Mouse (Mus musculus): ENCODE measurements around the gene Etv5. TPM values are rescaled to one million over a fixed set of nuclear protein-coding genes. Genes with fewer than 3 reads are reported as not detected.

Gene Etv5
- polyA plus RNA-seq, 1 experiment from 2014 or later: 21.3 TPM

DNA sequence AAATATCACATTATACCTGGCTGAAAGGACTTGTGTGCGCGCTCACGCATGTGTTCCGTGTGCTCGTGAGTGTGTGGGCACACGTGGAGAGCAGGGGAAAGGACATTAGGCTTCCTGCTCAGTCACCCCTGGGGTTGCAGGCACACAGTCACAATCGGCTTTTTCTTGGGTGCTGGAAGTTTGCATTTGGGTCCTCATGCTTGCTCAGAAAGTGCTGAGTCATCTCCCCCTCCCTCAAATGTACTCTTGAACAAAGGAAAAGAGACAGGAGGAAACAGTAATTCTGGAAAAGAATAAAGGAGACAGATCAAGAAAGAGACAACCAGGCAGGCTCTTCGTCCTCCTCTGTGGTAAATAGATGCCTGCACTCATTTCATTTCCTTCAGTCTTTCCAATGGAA is 22.5 kb downstream of the Etv5 start:
- Histone ChIP-seq H3K36me3 (replicated peaks; ENCODE audit: control insufficient read depth, insufficient read depth) (no peaks in the 10 kb centered on the region), H3K27me3 (ENCODE audit: control insufficient read depth, insufficient read depth, low read length) (no peaks in the 10 kb centered on the region), H3K27ac (no peak overlapping the region), H3K9me3 (ENCODE audit: control insufficient read depth, low read length) (no peaks in the 10 kb centered on the region), H3K4me3 (replicated peaks; ENCODE audit: low read length) (no peak overlapping the region), H3K9ac (no peak overlapping the region), H3K4me1 (replicated peaks; ENCODE audit: control insufficient read depth, insufficient read depth, low read length) (no peaks in the 10 kb centered on the region), H3K4me2 (replicated peaks) (no peak overlapping the region)
- DNase-seq (ENCODE audit: low spot score) (no peak), ATAC-seq (ENCODE audit: low FRiP score) (no peak)
- 83% methylated on average over 8 of the region's 8 CpGs for WGBS

DNA sequence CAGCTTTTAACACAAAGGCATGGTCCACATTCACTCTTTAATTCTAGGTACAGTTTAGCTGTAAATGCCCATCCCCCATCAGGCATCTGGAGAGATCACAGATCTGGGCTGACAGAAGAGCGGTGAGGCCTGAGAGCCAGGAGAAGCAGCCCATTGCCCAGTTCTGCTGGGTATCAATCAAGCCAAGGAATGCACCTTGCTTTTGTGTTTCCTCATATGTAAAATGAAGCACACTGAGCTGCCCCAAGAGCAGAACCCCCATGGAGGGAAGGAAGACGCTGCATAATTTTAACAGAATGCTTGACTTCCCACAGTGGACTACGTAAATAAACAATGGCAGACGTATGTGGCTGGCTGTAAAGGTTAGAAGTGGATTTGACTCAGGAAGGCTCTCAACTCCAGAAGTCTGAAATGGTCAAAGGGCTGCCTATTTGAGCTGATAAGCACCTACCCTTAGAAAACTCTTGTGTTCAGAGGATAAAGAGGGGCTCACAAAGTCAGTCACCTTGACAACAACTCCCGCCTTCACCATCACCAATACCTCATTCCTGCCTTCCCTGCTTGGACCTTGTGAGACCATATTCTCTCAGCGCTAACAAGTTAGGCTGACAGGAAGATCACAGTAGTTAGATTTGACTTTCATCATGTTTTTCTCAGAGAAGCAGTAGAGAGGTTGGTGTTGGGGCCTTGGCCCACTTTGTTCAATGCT is 23.2 kb downstream of the Etv5 start:
- no peak overlapping the region for H3K27ac ChIP-seq
- no peaks in the 10 kb centered on the region for H3K9me3 ChIP-seq (ENCODE audit: control insufficient read depth, low read length)
- no peak overlapping the region for H3K9ac ChIP-seq
- ATAC-seq (ENCODE audit: low FRiP score) (no peak), DNase-seq (ENCODE audit: low spot score) (no peak)
- no peaks in the 10 kb centered on the region for H3K27me3 ChIP-seq (ENCODE audit: control insufficient read depth, insufficient read depth, low read length)
- no peak overlapping the region for H3K4me3 ChIP-seq (replicated peaks; ENCODE audit: low read length)
- no peak overlapping the region for H3K4me2 ChIP-seq (replicated peaks)
- WGBS: 53% methylated on average over 6 of the region's 6 CpGs
- no peaks in the 10 kb centered on the region for H3K36me3 ChIP-seq (replicated peaks; ENCODE audit: control insufficient read depth, insufficient read depth)
- no peaks in the 10 kb centered on the region for H3K4me1 ChIP-seq (replicated peaks; ENCODE audit: control insufficient read depth, insufficient read depth, low read length)

DNA sequence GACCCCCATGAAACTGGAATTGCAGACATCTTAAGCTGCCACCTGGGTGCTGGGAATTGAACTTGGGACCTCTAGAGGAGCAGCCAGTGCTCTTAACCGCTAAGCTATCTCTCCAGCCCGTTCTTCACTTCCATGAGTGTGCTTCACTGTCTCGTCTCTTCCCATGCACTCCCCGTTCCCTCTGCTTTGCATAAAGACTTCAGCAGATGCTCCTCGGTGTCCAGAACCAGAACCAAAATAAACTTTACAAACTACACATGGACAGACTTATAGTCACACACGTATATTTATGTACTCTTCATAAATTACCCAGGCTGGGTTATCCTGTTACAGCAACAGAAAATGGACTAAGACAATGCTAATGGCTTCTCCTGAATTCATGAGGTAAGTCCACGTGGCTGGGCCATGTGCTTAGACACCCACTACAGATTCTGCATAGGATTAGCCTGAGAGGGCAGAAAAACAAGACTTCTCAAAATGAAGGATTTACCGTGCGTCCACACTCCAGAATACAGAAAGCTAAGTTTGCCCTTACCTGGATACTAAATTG is 25.2 kb downstream of the Etv5 start:
- Histone ChIP-seq H3K4me2 (replicated peaks) (no peak overlapping the region), H3K9ac (no peak overlapping the region), H3K36me3 (replicated peaks; ENCODE audit: control insufficient read depth, insufficient read depth) (no peaks in the 10 kb centered on the region), H3K9me3 (ENCODE audit: control insufficient read depth, low read length) (no peaks in the 10 kb centered on the region), H3K4me1 (replicated peaks; ENCODE audit: control insufficient read depth, insufficient read depth, low read length) (no peaks in the 10 kb centered on the region), H3K4me3 (replicated peaks; ENCODE audit: low read length) (no peak overlapping the region), H3K27ac (no peak overlapping the region), H3K27me3 (ENCODE audit: control insufficient read depth, insufficient read depth, low read length) (no peaks in the 10 kb centered on the region)
- ATAC-seq (ENCODE audit: low FRiP score) (no peak), DNase-seq (ENCODE audit: low spot score) (no peak)
- 90% methylated on average over 9 of the region's 9 CpGs for WGBS

DNA sequence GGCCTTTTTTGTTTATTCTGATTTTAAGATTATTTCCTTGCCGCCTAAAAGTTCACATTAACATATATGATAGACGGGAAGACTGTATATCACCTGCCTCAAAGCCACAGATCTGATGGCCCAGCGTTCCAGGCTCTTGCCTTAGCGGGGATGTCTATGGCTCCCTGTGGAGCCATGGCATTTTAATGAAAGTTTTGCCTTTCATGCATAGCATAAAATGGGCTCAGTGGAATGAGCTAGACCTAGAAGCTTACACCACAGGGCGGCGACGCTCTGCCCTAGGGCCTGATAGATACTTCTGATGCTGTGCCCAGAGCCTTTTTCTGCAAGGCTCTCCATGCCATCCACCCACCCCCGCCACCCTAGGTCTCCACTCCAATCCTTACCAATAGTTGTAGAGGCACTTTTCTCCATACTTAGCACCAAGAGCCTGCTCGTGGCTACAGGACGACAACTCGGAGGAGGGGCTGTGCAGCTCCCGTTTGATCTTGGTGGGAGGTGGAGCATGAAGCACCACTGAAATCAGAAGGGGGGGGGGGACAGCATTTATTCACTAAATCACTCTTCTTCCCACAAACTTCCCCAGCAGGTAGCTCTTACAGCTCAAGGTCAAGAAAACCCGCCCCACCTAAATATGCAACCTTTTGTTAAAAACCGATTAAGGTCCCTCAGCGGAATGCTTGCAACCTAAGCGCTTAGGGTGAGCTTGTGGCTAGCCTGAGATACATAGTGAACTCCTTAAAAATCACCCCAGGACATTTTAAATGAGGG is 26.9 kb downstream of the Etv5 start:
- Histone ChIP-seq H3K36me3 (replicated peaks; ENCODE audit: control insufficient read depth, insufficient read depth) (no peaks in the 10 kb centered on the region), H3K9me3 (ENCODE audit: control insufficient read depth, low read length) (no peaks in the 10 kb centered on the region), H3K27ac (no peak overlapping the region), H3K9ac (no peak overlapping the region), H3K4me2 (replicated peaks) (no peak overlapping the region), H3K27me3 (ENCODE audit: control insufficient read depth, insufficient read depth, low read length) (no peaks in the 10 kb centered on the region), H3K4me1 (replicated peaks; ENCODE audit: control insufficient read depth, insufficient read depth, low read length) (no peaks in the 10 kb centered on the region), H3K4me3 (replicated peaks; ENCODE audit: low read length) (no peak overlapping the region)
- 49% methylated on average over 16 of the region's 16 CpGs for WGBS
- ATAC-seq (ENCODE audit: low FRiP score) (no peak), DNase-seq (ENCODE audit: low spot score) (no peak)

DNA sequence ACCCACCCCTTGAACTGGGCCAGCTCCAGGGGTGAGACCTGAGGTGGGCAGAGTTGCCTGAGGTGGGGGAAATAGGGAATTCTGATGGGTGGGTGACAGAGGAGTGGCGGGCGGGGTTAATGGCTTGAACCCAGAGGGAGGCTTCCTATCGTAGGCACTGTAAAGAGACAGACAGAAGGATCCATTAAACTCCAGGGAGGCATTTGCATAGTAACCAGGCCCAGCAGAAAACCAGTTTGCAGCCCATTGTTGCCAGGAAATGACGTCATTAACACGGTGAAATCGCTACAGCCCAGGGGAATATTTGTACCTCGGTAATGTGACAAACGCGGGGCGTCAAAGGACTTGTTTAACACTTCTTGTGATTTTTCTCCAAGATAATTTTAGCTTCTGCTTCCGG is 27.8 kb downstream of the Etv5 start:
- Histone ChIP-seq H3K4me3 (replicated peaks; ENCODE audit: low read length) (no peak overlapping the region), H3K9ac (no peak overlapping the region), H3K36me3 (replicated peaks; ENCODE audit: control insufficient read depth, insufficient read depth) (no peaks in the 10 kb centered on the region), H3K27me3 (ENCODE audit: control insufficient read depth, insufficient read depth, low read length) (no peaks in the 10 kb centered on the region), H3K4me1 (replicated peaks; ENCODE audit: control insufficient read depth, insufficient read depth, low read length) (no peaks in the 10 kb centered on the region), H3K4me2 (replicated peaks) (no peak overlapping the region), H3K9me3 (ENCODE audit: control insufficient read depth, low read length) (no peaks in the 10 kb centered on the region), H3K27ac (no peak overlapping the region)
- ATAC-seq (ENCODE audit: low FRiP score) (0 out of 2 replicates have a peak, but pooled peaks have one; percentile 17), DNase-seq (ENCODE audit: low spot score) (no peak)
- WGBS: 46% methylated on average over 11 of the region's 11 CpGs

DNA sequence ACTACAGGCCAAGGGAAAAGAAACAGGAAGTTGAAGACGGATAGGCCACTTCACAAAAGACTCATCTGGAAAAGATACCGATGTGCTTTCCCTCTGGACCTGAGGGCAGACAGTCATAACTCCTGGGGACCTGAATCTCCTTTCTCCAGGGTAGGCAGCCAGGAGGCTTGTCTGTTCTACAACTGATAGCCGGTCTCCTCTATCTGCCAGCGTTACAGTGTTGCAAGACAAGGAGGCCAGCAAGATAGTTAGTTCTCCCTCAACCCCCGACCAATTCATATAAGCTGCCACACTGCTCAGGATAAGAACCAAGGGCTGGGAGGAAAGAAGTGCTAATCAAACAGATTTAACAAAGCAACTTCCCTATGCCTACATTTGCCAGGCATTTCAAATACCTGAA is 29.5 kb downstream of the Etv5 start:
- 0 out of 2 replicates have a peak, but pooled peaks cover 4% of the 10 kb centered on the region for H3K4me1 ChIP-seq (replicated peaks; ENCODE audit: control insufficient read depth, insufficient read depth, low read length)
- H3K9me3 ChIP-seq (ENCODE audit: control insufficient read depth, low read length): no peaks in the 10 kb centered on the region
- no peaks in the 10 kb centered on the region for H3K36me3 ChIP-seq (replicated peaks; ENCODE audit: control insufficient read depth, insufficient read depth)
- 92% methylated on average over 5 of the region's 5 CpGs for WGBS
- ATAC-seq (ENCODE audit: low FRiP score) (no peak), DNase-seq (ENCODE audit: low spot score) (no peak)
- H3K4me2 ChIP-seq (replicated peaks): no peak overlapping the region
- no peak overlapping the region for H3K9ac ChIP-seq
- H3K27me3 ChIP-seq (ENCODE audit: control insufficient read depth, insufficient read depth, low read length): no peaks in the 10 kb centered on the region
- H3K27ac ChIP-seq: no peak overlapping the region
- no peak overlapping the region for H3K4me3 ChIP-seq (replicated peaks; ENCODE audit: low read length)

DNA sequence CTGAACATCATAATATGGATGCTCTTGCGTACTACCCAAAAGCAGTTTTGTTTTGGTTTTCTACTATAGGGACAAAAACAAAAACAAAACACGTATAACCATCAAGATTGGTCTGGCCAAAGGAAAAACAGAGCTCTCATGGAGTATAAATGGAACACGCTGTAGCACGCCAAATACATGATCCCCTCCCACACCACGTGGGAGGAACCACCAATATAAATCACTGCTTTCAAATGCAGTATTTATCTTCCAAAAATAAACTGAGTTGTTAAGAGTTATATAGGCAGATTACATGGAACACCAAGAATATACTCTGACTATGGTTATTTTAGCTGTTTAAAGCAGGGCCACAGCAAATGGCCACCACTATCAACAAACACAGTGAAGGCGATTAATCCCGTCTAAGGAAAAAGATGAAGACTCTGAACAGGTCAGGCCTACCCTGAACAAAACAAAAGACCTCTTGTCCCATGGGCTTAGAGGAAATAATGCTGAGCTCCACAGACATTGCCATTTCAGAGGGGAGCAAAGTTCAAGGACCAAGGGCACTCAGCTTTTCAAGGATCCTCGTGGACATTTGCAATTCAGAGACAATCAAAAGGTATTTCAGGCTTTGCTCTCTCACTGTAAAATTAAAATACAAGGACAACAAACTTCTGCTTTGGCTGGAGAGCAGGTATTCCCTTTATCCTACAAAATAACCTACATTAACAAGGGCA is 30.7 kb downstream of the Etv5 start:
- ATAC-seq (ENCODE audit: low FRiP score) (no peak), DNase-seq (ENCODE audit: low spot score) (no peak)
- no peak overlapping the region for H3K4me2 ChIP-seq (replicated peaks)
- H3K9me3 ChIP-seq (ENCODE audit: control insufficient read depth, low read length): no peaks in the 10 kb centered on the region
- H3K36me3 ChIP-seq (replicated peaks; ENCODE audit: control insufficient read depth, insufficient read depth): no peaks in the 10 kb centered on the region
- H3K27me3 ChIP-seq (ENCODE audit: control insufficient read depth, insufficient read depth, low read length): no peaks in the 10 kb centered on the region
- no peak overlapping the region for H3K4me3 ChIP-seq (replicated peaks; ENCODE audit: low read length)
- no peak overlapping the region for H3K9ac ChIP-seq
- no peak overlapping the region for H3K27ac ChIP-seq
- WGBS: 87% methylated on average over 8 of the region's 8 CpGs
- 0 out of 2 replicates have a peak, but pooled peaks cover 4% of the 10 kb centered on the region for H3K4me1 ChIP-seq (replicated peaks; ENCODE audit: control insufficient read depth, insufficient read depth, low read length)

DNA sequence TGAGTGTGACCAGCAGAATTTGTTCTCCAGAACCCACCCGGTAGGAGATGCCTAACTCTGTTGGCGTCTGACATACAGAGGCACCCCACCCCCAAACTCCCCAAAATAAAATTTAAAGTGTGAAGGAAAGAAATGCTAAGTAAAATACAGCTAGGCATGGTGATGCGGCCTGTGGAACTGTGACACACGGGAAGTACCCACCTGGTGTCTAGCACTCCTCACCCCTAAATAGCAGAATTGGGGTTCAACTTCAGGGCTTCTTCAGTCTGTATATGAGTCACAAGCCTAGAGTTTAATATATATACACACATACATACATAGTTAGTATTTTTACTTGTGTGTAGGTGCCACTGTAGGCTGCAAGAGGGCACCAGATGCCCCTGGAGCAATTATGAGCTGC is 32.8 kb downstream of the Etv5 start:
- Histone ChIP-seq H3K9ac (no peak overlapping the region), H3K27me3 (ENCODE audit: control insufficient read depth, insufficient read depth, low read length) (no peaks in the 10 kb centered on the region), H3K4me2 (replicated peaks) (no peak overlapping the region), H3K4me1 (replicated peaks; ENCODE audit: control insufficient read depth, insufficient read depth, low read length) (0 out of 2 replicates have a peak, but pooled peaks cover 4% of the 10 kb centered on the region), H3K4me3 (replicated peaks; ENCODE audit: low read length) (no peak overlapping the region), H3K27ac (no peak overlapping the region), H3K9me3 (ENCODE audit: control insufficient read depth, low read length) (no peaks in the 10 kb centered on the region), H3K36me3 (replicated peaks; ENCODE audit: control insufficient read depth, insufficient read depth) (no peaks in the 10 kb centered on the region)
- no peak for DNase-seq (ENCODE audit: low spot score)
- 93% methylated on average over 4 of the region's 4 CpGs for WGBS
- ATAC-seq (ENCODE audit: low FRiP score): no peak

DNA sequence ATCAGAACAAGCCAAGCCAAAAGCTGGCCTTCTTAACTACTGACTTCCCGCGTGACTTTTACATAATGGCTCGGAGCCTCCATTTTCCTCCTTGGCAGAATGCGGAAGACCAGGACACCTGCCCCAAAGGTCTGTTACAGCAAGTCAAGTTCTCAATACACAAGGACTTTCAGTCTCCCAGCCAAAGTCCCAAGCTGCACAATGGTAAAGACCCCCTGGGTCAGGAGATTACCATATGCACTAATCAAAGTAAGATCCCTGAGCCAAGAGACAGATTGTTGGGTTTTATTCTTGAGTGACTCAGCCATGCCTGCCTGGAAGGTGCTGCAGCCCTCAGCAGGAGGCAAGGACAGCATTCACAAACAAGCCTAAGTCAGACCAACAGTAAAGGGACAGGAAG is 33.5 kb downstream of the Etv5 start:
- WGBS: 70% methylated on average over 4 of the region's 4 CpGs
- H3K36me3 ChIP-seq (replicated peaks; ENCODE audit: control insufficient read depth, insufficient read depth): no peaks in the 10 kb centered on the region
- no peak overlapping the region for H3K4me2 ChIP-seq (replicated peaks)
- H3K27me3 ChIP-seq (ENCODE audit: control insufficient read depth, insufficient read depth, low read length): no peaks in the 10 kb centered on the region
- H3K9ac ChIP-seq: no peak overlapping the region
- DNase-seq (ENCODE audit: low spot score) (no peak), ATAC-seq (ENCODE audit: low FRiP score) (no peak; the same call in 1 of the 2 replicates)
- no peak overlapping the region for H3K27ac ChIP-seq
- H3K4me3 ChIP-seq (replicated peaks; ENCODE audit: low read length): no peak overlapping the region
- H3K9me3 ChIP-seq (ENCODE audit: control insufficient read depth, low read length): no peaks in the 10 kb centered on the region
- 0 out of 2 replicates have a peak, but pooled peaks cover 4% of the 10 kb centered on the region for H3K4me1 ChIP-seq (replicated peaks; ENCODE audit: control insufficient read depth, insufficient read depth, low read length)

Data from hindbrain, embryonic 14.5 days (tissue).